ENCODE assay signal across 12 mouse cellular contexts in the genomic region with DNA sequence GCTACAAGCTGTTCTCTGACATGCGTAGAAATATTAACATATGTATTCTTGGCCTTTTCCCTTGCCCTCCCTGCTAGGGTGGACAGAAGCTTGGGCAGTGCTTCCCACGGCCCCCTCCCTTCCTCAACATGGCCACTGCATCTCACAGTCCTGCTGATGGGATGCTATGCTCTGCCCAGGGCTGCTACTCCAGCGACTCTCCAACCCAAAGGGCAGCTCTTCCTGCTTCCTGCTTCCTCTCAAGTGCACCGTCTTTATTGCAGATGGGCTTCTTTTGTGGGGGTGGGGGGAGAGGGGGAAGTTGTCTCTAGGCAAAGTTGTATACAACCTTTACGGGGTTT. TPM values are rescaled to one million over a fixed set of nuclear protein-coding genes. Genes with fewer than 3 reads are reported as not detected.
A peak's percentile ranks its signal among the peaks of the same experiment; 100 is the strongest.
DNase-seq lines count a peak whose midpoint lies in the region; ATAC-seq lines count a peak whose summit lies in the region.
"Had no signal": no experiment of that assay in that cellular context is flagged by ENCODE, and none has a peak within 500 bp of the region (broad histone marks: within the 10 kb centered on the region; RNA-seq: fewer than 3 reads in every experiment).

No protein-coding gene starts in this region.

- no peaks in the 10 kb centered on the region for H3K4me1 ChIP-seq in hindbrain, embryonic 11.5 days (replicated peaks; ENCODE audit: control insufficient read depth, insufficient read depth, low read length)
- peaks cover 15% of the 10 kb centered on the region for H3K4me1 ChIP-seq in midbrain, embryonic 10.5 days
- no peaks in the 10 kb centered on the region for H3K4me1 ChIP-seq in stomach, embryonic 16.5 days (ENCODE audit: control insufficient read depth, insufficient read depth, low read length)

- ATAC-seq in hindbrain, embryonic 11.5 days (ENCODE audit: low FRiP score): peak; percentile 61; the same call in 1 of the 2 replicates
- ATAC-seq in stomach, embryonic 16.5 days (ENCODE audit: insufficient read depth, low FRiP score): peak; percentile 35; the same call in 1 of the 2 replicates

- H3K4me3 ChIP-seq in hindbrain, embryonic 11.5 days (ENCODE audit: low read depth, low read length): no peak overlapping the region
- H3K4me3 ChIP-seq in midbrain, embryonic 10.5 days: no peak overlapping the region
- no peak overlapping the region for H3K4me3 ChIP-seq in stomach, embryonic 16.5 days (replicated peaks; ENCODE audit: low read length)

- no peaks in the 10 kb centered on the region for H3K27me3 ChIP-seq in hindbrain, embryonic 11.5 days (ENCODE audit: control insufficient read depth, insufficient read depth, low read length)
- H3K27me3 ChIP-seq in midbrain, embryonic 10.5 days (ENCODE audit: low read depth, poor library complexity, severe bottlenecking): no peaks in the 10 kb centered on the region
- no peaks in the 10 kb centered on the region for H3K27me3 ChIP-seq in stomach, embryonic 16.5 days (ENCODE audit: control insufficient read depth, insufficient read depth, low read length)

- H3K27ac ChIP-seq in hindbrain, embryonic 11.5 days (ENCODE audit: low read depth, low read length): peak overlapping the region; percentile 80
- H3K27ac ChIP-seq in midbrain, embryonic 10.5 days (replicated peaks): peak overlapping the region; percentile 24; the same call in 1 of the 2 replicates
- H3K27ac ChIP-seq in stomach, embryonic 16.5 days (ENCODE audit: low read length): no peak overlapping the region; the same call in 1 of the 2 replicates

- no peak overlapping the region for H3K9ac ChIP-seq in hindbrain, embryonic 11.5 days (ENCODE audit: low read depth, low read length)
- no peak overlapping the region; the same call in 1 of the 2 replicates for H3K9ac ChIP-seq in stomach, embryonic 16.5 days (ENCODE audit: low read length)

- intact Hi-C loops in left cerebral cortex, postnatal 4 days (cut with DNase I): no loop called here

- 0 out of 2 replicates have a peak overlapping the region, but pooled peaks have one; percentile 7 for H3K4me2 ChIP-seq in hindbrain, embryonic 11.5 days (replicated peaks; ENCODE audit: low read depth, low read length)
- H3K4me2 ChIP-seq in stomach, embryonic 16.5 days (ENCODE audit: low read depth, low read length): no peak overlapping the region

- H3K9me3 ChIP-seq in hindbrain, embryonic 11.5 days (ENCODE audit: control insufficient read depth, low read length): peaks cover 3% of the 10 kb centered on the region; the same call in 1 of the 2 replicates
- no peaks in the 10 kb centered on the region for H3K9me3 ChIP-seq in midbrain, embryonic 10.5 days (replicated peaks)
- 0 out of 2 replicates have a peak, but pooled peaks cover 5% of the 10 kb centered on the region for H3K9me3 ChIP-seq in stomach, embryonic 16.5 days (replicated peaks; ENCODE audit: control insufficient read depth, low read length)

- WGBS in hindbrain, embryonic 11.5 days: 66% methylated on average over 5 of the region's 5 CpGs
- WGBS in midbrain, embryonic 10.5 days: 64% methylated on average over 5 of the region's 5 CpGs
- 42% methylated on average over 5 of the region's 5 CpGs for WGBS in stomach, embryonic 16.5 days

- peak; percentile 51 for DNase-seq in left cerebral cortex, postnatal 4 days
- no peak for DNase-seq in left cerebral cortex, adult 9 months (ENCODE audit: low spot score in 2 of 2)
- DNase-seq in hindbrain, embryonic 11.5 days (ENCODE audit: low spot score): no peak
- no peak for DNase-seq in midbrain, embryonic 10.5 days (ENCODE audit: low spot score)
- DNase-seq in right cerebral cortex, adult 18-20 months: no peak
- DNase-seq in gastrocnemius, adult 18-20 months (ENCODE audit: low spot score): no peak
- DNase-seq: cerebellum, postnatal 14 days; heart, postnatal 14 days; kidney, adult 2 months; lung, postnatal 36 days; thymus, postnatal 36 days had no signal

- H3K36me3 ChIP-seq in hindbrain, embryonic 11.5 days (ENCODE audit: control insufficient read depth, insufficient read depth, low read length): no peaks in the 10 kb centered on the region
- no peaks in the 10 kb centered on the region for H3K36me3 ChIP-seq in midbrain, embryonic 10.5 days
- H3K36me3 ChIP-seq in stomach, embryonic 16.5 days (ENCODE audit: control insufficient read depth, insufficient read depth, low read length): no peaks in the 10 kb centered on the region

RNA-seq across cellular contexts. Expression of a gene that starts 12.7 kb away (rescaled TPM):
- total RNA-seq in left cerebral cortex, postnatal 4 days (2021): 10 to 100 TPM; 32.8 to 39.3 TPM
- polyA plus RNA-seq in hindbrain, embryonic 11.5 days (2014; fragmentation: Nextera tagmentation; extraction: Ambion mirVana): 90.1 and 104 TPM in 2 replicates
- 96.0 and 102 TPM in 2 replicates for polyA plus RNA-seq in midbrain, embryonic 10.5 days (2016; fragmentation: Nextera tagmentation; extraction: Ambion mirVana)
- 43.9 and 44.7 TPM in 2 replicates for polyA plus RNA-seq in stomach, embryonic 16.5 days (2015; fragmentation: Nextera tagmentation; extraction: Ambion mirVana)
- total RNA-seq in gastrocnemius, adult 18-20 months (2021): 1 to 10 TPM; 8.8 to 9.7 TPM
